16 mouse cellular contexts compared by ENCODE assay signal in genomic region chr1:157768201-157768600, GRCm38 (mm10).
DNase-seq lines count a peak whose midpoint lies in the region; ATAC-seq lines count a peak whose summit lies in the region.
"Had no signal": no experiment of that assay in that cellular context is flagged by ENCODE, and none has a peak within 500 bp of the region (broad histone marks: within the 10 kb centered on the region; RNA-seq: fewer than 3 reads in every experiment).

No protein-coding gene starts in this region.

- H3K27me3 ChIP-seq in hindbrain, embryonic 11.5 days (ENCODE audit: control insufficient read depth, insufficient read depth, low read length), result no peaks in the 10 kb centered on the region
- no peaks in the 10 kb centered on the region for H3K27me3 ChIP-seq in hindbrain, embryonic 14.5 days (ENCODE audit: control insufficient read depth, insufficient read depth, low read length)
- H3K27me3 ChIP-seq in neural tube, embryonic 15.5 days (replicated peaks), result no peaks in the 10 kb centered on the region
- no peaks in the 10 kb centered on the region for H3K27me3 ChIP-seq in embryonic facial prominence, embryonic 10.5 days (replicated peaks; ENCODE audit: low read depth, poor library complexity, severe bottlenecking)

- 57% methylated on average over 6 of the region's 6 CpGs for WGBS in hindbrain, embryonic 11.5 days
- 55% methylated on average over 6 of the region's 6 CpGs for WGBS in hindbrain, embryonic 14.5 days
- WGBS in neural tube, embryonic 15.5 days, result 60% methylated on average over 6 of the region's 6 CpGs
- WGBS in embryonic facial prominence, embryonic 10.5 days, result 41% methylated on average over 6 of the region's 6 CpGs

- no peaks in the 10 kb centered on the region for H3K9me3 ChIP-seq in hindbrain, embryonic 11.5 days (ENCODE audit: control insufficient read depth, low read length)
- no peaks in the 10 kb centered on the region for H3K9me3 ChIP-seq in hindbrain, embryonic 14.5 days (ENCODE audit: control insufficient read depth, low read length)
- no peaks in the 10 kb centered on the region for H3K9me3 ChIP-seq in neural tube, embryonic 15.5 days (replicated peaks)
- no peaks in the 10 kb centered on the region for H3K9me3 ChIP-seq in embryonic facial prominence, embryonic 10.5 days
- H3K9me3 ChIP-seq: forebrain, embryonic 10.5 days had no signal

- H3K4me1 ChIP-seq in hindbrain, embryonic 11.5 days (replicated peaks; ENCODE audit: control insufficient read depth, insufficient read depth, low read length), result no peaks in the 10 kb centered on the region
- no peaks in the 10 kb centered on the region for H3K4me1 ChIP-seq in hindbrain, embryonic 14.5 days (replicated peaks; ENCODE audit: control insufficient read depth, insufficient read depth, low read length)
- no peaks in the 10 kb centered on the region for H3K4me1 ChIP-seq in neural tube, embryonic 15.5 days
- H3K4me1 ChIP-seq in embryonic facial prominence, embryonic 10.5 days, result no peaks in the 10 kb centered on the region
- H3K4me1 ChIP-seq: forebrain, embryonic 10.5 days had no signal

- DNase-seq in hindbrain, embryonic 11.5 days (ENCODE audit: low spot score), result peak; percentile 32
- DNase-seq in hindbrain, embryonic 14.5 days (ENCODE audit: low spot score), result no peak
- peak; percentile 21 for DNase-seq in neural tube, embryonic 10.5 days (ENCODE audit: extremely low spot score, low spot score)
- DNase-seq in embryonic facial prominence, embryonic 10.5 days (ENCODE audit: low spot score), result peak; percentile 52
- peak; percentile 51 for DNase-seq in retina, embryonic 14.5 days (ENCODE audit: low spot score)
- DNase-seq in adrenal gland, adult (ENCODE audit: inconsistent age in 2 of 2, low spot score in 1 of 2), result no peak
- DNase-seq: cerebellum, adult 2 months; heart, postnatal 36 days; kidney, adult 18-20 months; lung, postnatal 4 days; right cerebral cortex, postnatal 25 days had no signal

- H3K4me2 ChIP-seq in hindbrain, embryonic 11.5 days (replicated peaks; ENCODE audit: low read depth, low read length), result no peak overlapping the region
- H3K4me2 ChIP-seq in hindbrain, embryonic 14.5 days (replicated peaks), result no peak overlapping the region
- no peak overlapping the region for H3K4me2 ChIP-seq in neural tube, embryonic 15.5 days

- no peaks in the 10 kb centered on the region for H3K36me3 ChIP-seq in hindbrain, embryonic 11.5 days (ENCODE audit: control insufficient read depth, insufficient read depth, low read length)
- no peaks in the 10 kb centered on the region for H3K36me3 ChIP-seq in hindbrain, embryonic 14.5 days (replicated peaks; ENCODE audit: control insufficient read depth, insufficient read depth)
- no peaks in the 10 kb centered on the region for H3K36me3 ChIP-seq in neural tube, embryonic 15.5 days
- H3K36me3 ChIP-seq in embryonic facial prominence, embryonic 10.5 days (replicated peaks), result no peaks in the 10 kb centered on the region
- H3K36me3 ChIP-seq: forebrain, embryonic 10.5 days had no signal

- no peak overlapping the region for H3K9ac ChIP-seq in hindbrain, embryonic 11.5 days (ENCODE audit: low read depth, low read length)
- no peak overlapping the region for H3K9ac ChIP-seq in hindbrain, embryonic 14.5 days
- no peak overlapping the region for H3K9ac ChIP-seq in neural tube, embryonic 15.5 days (replicated peaks)
- H3K9ac ChIP-seq: liver, embryonic 14.5 days had no signal

- no peak overlapping the region for H3K27ac ChIP-seq in hindbrain, embryonic 11.5 days (ENCODE audit: low read depth, low read length)
- H3K27ac ChIP-seq in hindbrain, embryonic 14.5 days, result no peak overlapping the region
- H3K27ac ChIP-seq in neural tube, embryonic 15.5 days (replicated peaks), result no peak overlapping the region
- no peak overlapping the region for H3K27ac ChIP-seq in embryonic facial prominence, embryonic 10.5 days (replicated peaks)
- H3K27ac ChIP-seq: forebrain, embryonic 10.5 days; layer of hippocampus, adult 2 months; liver, embryonic 14.5 days had no signal

- no peak overlapping the region for H3K4me3 ChIP-seq in hindbrain, embryonic 11.5 days (ENCODE audit: low read depth, low read length)
- H3K4me3 ChIP-seq in hindbrain, embryonic 14.5 days (replicated peaks; ENCODE audit: low read length), result no peak overlapping the region
- H3K4me3 ChIP-seq in neural tube, embryonic 15.5 days (replicated peaks), result no peak overlapping the region
- no peak overlapping the region for H3K4me3 ChIP-seq in embryonic facial prominence, embryonic 10.5 days
- H3K4me3 ChIP-seq: forebrain, embryonic 10.5 days; layer of hippocampus, adult 2 months had no signal

- no peak for ATAC-seq in hindbrain, embryonic 11.5 days (ENCODE audit: low FRiP score)
- no peak for ATAC-seq in hindbrain, embryonic 14.5 days (ENCODE audit: low FRiP score)
- no peak for ATAC-seq in neural tube, embryonic 15.5 days (ENCODE audit: low FRiP score)
- no peak for ATAC-seq in erythroblast, adult 5-6 weeks (replicated peaks; ENCODE audit: low FRiP score, poor library complexity, severe bottlenecking)

Comparison
In these comparisons a context has a peak if more than half of its experiments do, and no peak if none do; other contexts are left out.
1. DNase-seq: peak in hindbrain, embryonic 11.5 days (single experiment), neural tube, embryonic 10.5 days (single experiment), embryonic facial prominence, embryonic 10.5 days (single experiment) and retina, embryonic 14.5 days (single experiment); none in hindbrain, embryonic 14.5 days (single experiment) and adrenal gland, adult (0 of 2).